Mouse (Mus musculus) liver (tissue): Measurements from ENCODE around the gene Hist1h2ah.

Experiments used
- DNase-seq: peaks from one replicate; pipeline ENCODE4 v3.0.0-alpha.2; 2020; ENCODE audit warnings: mixed read lengths

Gene Hist1h2ah

DNA sequence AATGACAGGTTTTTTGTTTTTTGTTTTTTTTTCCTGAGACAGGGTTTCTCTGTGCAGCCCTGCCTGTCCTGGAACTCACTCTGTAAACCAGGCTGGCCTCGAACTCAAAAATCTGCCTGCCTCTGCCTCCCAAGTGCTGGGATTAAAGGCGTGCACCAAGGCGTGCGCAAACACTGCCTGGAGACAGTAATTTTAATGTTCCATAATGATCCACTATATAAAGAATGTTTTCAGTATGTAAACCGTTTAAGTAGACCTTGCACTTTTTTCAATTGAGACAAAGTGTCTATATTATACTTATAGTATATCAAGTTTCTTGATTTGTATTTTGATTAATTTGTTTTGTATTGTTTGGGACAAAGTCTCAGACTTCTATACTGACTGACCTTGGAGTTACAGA lies 4.0 kb upstream of the Hist1h2ah start:
- DNase-seq: no peak

DNA sequence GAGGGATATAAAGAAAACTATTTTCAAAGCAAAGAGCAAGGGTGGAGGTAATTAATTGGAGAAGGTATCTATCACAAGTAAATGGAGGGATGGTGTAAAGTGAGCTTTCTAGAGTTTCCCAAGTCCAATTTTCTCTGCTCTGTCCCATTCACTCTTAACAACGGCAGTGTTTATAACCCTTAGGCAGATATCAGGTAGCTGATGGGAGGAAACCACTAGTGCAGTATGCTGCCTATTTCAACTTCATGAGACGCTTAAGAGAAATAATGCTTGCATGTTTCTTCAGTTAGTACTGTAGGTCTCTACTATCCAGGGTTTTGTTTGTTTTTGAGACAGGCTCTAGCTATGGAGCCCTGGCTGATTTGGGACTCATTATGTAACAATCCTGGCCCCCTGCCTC lies 2.0 kb upstream of the Hist1h2ah start:
- no peak for DNase-seq

DNA sequence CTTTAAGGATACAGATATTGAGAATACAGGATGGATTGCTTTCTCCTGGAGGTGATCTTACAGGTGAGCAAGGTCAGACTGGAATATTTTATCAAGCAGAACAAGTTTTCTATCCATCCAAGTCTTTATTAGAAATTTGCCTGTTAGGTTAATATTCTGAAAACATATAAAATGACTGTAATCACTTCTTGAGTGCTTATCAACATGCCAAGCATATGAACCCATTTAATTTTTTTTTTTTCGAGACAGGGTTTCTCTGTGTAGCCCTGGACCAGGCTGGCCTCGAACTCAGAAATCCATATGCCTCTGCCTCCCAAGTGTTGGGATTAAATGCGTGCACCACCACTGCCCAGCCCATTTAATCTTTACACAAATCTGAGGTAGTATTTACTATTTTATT lies 1.6 kb upstream of the Hist1h2ah start:
- no peak for DNase-seq

DNA sequence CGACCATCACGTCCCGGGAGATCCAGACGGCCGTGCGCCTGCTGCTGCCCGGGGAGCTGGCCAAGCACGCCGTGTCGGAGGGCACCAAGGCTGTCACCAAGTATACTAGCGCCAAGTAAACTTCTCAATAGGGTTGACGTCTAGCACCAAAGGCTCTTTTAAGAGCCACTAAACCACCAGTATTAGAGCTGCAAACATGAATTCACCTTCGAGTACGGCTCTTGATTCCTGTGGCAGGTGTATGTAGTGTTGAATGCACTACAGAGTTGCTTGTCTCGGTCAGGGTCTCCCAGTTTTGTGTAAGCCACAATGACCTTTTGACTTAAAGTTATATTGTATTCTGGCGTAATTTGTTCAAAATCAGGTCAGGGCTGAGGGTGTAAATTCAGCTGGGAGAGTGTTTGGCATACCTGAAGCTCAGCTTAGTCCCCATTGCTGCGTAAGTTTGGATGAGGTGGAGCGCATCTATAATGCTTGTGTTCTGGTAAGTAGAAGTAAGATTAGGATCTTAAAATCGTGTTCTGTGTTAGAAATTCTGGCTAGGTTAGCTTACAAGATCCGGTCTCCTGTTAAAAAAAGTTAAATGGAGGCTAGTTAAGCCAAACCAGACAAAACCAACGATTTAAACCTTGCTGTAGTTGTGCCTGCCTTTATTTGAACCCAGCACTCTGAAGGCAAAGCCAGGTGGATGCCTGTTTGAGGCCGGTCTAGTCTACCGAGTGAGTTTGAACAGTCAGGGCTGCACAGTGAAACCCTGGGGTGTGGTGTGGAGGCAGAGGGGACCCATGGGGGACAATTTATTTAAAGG lies 985 bp upstream of the Hist1h2ah start:
- DNase-seq: peak; percentile 61

DNA sequence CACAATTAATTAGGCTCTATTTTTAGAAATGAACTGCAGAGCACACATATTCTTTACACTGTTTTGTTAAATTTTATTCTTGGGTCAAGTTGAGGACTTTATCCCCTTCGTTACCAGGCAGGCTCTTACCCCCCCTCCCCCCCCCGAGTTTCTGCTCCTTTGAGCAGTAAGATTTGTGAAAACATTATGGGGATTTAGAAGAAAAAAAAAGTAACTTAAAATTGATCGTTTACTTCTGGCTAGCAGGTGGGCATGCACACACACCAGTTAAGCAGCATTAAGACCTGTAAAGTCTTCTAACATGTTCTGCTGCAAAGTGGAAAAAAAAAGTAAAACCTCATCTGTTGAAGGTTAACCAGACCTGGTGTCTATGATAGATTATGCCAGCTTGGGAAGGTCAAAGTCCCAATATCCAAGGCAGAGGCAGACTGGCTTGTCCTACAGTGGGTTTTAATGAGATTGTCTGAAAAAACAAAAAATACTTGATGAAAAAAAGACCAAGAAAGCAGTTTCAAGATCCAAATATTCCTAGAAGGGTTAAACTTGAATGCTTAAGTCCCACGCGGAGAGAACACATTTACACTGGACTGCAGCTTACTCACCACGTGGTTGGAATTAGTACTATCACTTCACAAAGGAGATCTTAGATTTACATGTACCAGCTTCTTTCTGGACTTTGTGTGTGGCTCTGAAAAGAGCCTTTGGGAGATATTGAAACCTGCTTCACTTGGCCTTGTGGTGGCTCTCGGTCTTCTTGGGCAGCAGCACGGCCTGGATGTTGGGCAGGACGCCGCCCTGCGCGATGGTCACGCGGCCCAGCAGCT lies 713 bp downstream of the Hist1h2ah start:
- DNase-seq: no peak

DNA sequence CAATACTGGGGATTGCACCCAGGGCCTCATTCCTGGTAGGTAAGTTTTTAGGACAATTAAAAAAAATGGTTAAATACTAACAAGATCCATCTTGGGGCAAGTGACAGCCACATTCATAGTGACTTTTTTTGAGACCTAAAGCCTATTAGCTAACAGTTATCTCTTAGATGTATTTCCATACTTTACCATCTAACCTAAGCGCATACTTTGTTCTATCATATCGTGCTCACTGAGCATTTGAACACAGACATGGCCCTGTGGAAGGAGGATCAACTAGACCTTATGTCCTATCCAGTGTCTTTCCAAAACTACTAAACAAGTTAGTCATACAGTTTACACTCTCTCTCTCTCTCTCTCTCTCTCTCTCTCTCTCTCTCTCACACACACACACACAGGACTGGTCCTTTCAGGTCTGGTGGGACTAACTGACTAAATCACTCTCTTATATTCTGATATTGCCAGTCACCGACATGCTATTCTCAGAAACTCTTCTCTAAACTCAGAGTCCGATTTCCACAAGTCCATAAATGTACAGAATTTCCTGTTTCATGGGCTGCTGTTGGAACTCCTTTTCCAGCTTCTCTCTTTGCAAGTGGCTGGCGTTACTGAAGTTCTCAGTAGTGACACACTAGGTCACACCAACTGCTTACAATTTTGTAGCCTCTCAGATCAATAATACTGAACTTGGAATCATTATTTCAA lies 1.5 kb downstream of the Hist1h2ah start:
- DNase-seq: no peak

DNA sequence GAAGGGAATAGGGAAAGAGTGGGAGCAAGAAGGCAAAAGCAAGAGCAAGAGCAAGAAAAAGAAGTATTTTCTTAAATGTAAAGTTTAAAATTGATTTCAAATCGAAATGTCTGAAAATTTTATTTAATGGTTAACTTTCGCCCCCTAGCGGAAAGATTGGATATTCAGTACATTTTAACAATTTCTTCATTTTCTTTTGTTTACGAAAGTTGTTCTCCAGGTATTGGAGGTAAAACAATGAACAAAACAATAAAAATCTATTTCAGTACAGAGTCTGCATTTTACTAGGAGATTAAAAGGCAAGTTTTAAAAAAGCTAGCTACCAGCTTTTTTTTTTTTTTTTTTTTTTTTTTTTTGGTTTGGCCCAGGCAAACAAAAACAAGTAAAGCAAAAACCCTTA lies 4.9 kb downstream of the Hist1h2ah start:
- DNase-seq: no peak

DNA sequence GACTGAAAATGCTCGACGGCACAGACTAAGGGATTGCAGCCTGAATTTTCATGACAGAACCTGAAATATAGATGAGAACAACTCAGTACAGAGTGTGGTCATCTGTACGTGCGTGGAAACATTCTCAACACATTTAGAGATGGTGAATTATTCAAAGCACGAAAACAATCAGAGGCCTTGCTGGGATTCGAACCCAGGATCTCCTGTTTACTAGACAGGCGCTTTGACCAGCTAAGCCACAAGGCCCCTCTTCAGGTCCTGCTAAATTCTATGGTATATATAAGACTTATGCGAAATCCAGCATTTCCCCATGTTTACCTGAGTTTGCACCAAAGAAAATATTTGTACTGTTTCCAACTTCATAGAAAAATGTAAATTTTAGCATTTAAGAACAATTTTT lies 5.4 kb downstream of the Hist1h2ah start:
- peak; percentile 63 for DNase-seq

DNA sequence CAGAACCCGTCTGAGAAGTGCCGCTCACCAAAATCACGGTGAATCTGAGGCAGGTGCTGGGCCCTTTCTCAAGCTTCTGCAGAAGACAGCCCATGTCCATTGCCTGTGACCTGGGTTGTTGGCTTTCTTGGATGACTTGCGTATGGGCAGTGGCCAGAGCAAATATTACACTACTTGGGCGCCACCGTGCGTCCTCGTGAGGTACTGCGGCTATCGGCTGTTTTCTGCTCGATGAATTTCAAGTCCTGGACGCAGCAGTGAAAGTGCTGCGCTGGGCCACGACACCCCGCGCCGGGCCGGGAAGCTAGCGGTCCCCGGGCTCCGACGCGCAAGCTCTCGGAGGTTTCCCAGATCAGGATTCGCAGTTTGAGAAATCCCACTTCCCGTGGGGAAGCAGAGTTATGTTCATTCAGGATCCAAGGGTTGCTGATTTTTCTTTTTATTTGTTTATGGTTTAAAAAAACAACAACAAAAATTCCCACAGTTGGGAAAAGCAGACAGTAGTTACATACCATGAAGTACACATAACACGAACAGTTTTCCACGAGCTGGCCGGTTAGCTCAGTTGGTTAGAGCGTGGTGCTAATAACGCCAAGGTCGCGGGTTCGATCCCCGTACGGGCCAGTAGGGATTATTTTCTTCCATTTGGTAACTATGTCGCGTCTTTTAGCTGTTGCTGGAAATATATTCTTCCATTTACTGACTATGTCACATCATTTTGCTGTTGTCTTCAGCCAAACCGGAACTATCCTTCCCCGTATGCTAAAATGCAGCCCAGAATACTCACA lies 6.5 kb downstream of the Hist1h2ah start:
- DNase-seq: peak; percentile 96

DNA sequence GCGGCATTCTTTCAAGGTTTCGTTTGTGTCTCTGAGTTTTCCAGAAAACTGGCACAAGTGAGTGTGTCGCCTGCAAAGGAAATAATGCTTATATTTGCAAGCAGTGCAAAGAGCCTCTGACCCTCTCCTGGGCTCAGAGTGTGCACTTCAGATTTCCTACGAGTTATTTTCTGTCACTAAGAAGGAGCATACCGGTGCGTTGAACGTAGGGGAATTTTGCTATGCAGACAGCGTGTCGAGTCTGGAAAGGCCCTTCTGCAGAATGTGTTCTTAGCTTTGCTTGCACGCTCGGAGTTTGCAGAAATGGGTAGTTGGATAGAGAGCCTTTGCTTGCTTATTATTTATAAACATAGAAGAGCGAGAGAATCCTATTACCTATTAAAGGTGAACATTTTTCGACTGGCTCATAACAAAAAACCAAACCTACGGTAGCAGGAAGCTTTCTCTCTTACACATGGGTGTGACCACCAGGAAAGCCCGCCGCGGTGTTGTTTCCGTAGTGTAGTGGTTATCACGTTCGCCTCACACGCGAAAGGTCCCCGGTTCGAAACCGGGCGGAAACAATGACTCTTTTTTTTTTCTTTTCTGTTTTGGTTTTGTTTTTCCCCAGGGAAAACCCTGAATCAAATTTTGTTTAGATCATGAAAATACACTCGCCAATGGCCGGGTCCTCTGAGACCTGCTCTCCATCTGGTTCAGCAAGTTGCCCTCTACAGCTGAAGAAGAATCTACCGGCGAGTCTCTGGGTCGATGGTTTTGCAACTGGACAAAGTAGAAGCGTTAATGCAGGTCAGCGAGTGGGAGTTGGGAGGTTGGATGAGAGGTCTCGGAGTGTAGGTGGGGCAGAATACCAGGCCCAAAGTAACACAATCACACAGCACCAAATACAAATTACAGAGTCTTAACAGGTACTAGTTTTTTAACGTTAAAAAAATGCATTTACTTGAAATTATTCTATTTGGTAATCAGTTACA lies 9.0 kb downstream of the Hist1h2ah start:
- DNase-seq: peak; percentile 91

DNA sequence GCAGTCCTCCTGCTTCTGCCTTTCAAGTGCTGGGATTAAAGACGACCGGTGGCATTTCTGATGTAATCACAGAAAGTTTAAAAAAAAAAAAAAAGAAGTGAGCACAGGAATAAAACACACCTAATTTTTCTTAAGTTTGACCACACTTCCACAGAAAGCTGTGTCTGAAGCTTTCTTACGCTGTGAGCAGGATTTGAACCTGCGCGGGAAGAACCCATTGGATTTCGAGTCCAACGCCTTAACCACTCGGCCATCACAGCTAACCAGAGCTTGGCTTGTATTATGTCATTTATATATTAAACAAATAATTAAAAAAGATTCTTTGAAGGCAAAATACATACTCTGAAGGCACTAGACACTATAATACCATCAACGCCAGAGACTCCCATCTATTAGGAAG lies 13.1 kb downstream of the Hist1h2ah start:
- peak; percentile 90 for DNase-seq

DNA sequence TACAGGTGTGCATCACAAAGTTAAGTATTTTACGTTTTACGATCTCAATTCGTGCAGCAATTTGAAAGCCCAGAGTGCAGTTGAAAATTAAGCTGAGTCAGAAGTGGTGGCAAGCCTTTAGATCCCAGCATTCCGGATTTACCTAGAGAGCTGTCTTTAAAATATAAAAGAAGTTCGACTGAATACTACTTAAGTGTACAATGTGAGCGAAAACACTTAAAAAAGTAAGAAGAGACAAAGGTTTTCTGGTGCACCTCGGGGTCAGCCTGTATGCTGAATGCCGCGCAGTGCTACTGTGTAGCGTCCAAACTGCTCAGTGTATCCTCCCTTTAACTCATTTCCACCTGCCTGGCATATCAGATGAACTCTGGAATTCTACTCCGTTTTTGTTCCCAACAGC lies 13.8 kb downstream of the Hist1h2ah start:
- peak; percentile 56 for DNase-seq

DNA sequence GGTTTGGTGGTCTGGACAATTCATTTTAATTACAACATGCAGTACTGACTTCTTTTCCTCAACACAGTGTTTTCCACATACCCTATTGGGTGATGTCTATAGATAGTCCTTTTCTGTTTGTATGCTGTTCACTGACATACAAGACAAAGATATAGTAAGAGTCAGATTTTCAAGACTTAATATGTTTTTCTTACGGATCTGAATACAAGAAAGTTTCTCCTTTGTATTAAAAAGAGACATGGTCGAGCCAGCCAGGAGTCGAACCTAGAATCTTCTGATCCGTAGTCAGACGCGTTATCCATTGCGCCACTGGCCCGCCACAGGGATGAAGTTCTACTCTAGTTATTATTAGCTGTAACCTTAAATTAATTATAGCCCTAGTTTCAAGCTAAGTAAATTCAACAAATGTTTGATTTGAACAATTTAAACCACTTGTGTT lies 14.4 kb downstream of the Hist1h2ah start:
- DNase-seq: peak; percentile 83

DNA sequence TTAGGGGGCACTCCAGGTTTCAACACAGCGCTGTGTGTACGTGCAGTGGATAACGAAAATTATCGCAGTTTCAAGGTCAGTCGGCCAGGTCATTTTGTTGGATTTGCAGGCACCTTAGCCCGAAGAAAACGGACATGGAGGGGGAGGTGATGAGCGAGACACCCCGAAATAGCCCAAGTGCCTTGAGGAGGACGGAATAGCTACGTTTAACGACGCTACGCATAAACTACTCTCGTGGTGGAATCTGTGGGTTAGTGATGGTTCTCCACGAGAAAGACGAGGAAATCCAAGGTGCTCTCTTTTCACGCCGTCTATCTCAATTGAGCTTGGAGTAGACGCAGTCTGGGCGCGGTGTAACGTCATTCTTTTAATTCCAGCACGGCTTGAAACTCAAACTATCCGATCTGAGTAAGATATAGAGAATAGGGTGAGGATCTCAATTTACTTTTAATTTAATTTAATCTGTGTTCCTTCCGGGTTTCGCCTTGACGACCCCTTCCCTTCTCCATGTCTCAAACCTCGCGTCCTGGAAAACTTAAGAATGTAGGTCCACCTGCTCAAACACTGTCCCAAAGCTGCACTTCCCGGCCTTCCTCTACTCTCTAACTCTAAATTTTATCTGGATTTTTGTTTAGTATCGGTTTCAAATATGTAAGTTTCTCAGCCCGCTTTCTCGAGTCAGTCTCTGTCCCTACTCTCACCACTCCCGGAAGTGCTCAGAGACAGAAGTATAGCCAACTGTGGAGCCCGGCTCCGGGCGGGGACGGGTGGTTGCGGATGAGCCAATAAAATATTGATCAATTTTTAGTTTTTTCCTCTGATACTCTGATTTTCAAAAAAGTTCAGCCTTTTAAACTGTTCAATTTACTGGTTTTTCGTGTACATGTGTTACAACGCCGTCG lies 15.2 kb downstream of the Hist1h2ah start:
- peak; percentile 68 for DNase-seq

DNA sequence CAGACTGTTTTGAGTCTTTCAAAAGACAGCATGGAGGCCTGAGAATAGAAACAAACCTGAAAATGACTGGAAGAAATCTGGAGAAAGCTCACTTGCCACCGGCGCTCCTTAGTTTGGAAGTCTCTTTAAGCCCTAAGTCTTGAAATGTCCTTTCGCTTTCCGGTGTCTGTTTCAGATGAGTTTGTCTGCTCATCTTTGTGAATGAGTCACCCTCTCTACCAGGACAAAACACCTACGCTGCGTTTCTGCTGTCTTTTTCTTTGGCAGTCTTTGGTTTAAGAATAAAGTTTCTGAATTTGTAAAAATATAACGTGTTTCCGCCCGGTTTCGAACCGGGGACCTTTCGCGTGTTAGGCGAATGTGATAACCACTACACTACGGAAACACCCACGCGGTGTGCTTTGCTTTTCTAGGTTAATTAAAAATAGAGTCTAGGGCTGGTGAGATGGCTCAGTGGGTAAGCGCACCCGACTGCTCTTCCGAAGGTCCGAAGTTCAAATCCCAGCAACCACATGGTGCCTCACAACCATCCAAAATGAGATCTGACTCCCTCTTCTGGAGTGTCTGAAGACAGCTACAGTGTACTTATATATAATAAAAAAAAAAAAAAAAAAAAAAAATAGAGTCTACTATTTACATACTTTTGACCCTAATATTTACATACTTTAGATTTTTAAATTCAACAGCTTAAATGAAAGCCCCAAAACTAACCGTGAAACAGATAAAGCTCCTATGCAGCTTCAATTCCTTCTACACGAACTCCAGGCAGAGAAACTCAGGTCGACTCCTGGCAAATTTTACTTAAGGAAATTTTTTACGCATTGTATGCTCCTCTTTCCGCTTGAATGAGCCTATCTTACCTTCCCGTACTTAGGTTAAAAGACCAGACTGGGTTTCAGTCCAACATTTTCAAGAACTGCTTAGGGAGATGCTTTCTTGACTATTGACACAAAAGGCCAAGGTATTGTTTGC lies 19.6 kb downstream of the Hist1h2ah start:
- peak; percentile 87 for DNase-seq

DNA sequence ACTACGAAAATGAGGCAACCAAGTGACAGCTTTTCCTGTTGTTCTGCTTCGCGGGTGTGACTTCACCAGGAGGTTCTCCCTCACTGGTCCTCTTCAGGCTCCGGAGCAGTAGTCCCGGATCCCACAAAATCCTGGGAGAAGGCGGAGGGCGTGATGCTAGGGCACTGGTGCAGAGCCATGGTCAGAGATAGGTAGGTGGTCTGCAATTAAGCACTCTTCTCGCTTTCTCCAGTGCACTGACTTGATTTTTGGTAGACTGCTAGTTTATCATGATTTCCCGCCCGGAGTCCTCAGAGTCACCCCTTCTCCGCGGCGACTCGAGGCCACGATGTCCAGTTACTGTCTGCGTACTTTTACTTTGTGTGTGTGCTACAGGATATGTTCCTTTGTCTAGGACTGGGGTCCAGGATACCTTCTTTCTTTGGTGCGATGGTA lies 20.9 kb downstream of the Hist1h2ah start:
- DNase-seq: no peak

DNA sequence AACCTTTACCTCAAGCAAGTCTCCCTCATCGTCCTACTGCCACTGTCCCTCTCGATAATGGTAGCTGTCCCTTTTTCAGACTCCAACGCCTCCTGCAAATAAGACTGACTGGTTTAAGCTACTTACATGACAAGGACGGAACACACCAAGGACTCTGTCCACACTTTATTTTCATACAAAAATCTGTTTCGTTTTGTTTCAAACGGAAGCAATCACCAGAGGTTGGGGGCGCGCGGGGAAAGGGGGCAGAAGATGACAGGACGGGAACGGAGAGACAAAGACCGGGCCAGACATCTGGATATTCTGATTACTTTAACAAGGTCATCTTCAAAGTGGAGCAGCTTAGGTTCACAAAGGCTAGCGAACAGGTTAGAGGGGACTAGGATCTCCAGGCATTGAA lies 21.7 kb downstream of the Hist1h2ah start:
- no peak for DNase-seq

DNA sequence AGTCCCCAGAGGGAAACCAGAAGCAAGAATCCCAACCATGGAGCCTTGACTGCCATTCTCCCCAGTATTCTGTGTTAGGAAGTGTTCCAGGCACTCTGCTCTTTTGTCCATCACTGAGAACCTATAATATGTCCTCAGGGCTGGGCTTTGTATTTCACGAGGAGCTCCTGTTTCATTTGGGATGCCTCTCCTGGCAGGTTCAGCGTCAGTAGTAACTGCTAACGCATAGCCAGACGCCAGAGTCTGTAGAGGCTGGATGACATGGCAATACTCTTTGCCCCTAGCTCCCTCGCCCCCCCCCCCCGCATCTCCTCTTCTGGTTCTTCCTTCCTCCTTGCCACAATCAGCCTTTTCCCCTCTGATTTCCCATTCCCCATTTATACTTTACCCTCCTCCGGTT lies 25.7 kb downstream of the Hist1h2ah start, which contains the start of gene Prss16:
Prss16 (minus strand) TSS at position 101 of the 400 bp plus-strand sequence.
- DNase-seq: no peak

DNA sequence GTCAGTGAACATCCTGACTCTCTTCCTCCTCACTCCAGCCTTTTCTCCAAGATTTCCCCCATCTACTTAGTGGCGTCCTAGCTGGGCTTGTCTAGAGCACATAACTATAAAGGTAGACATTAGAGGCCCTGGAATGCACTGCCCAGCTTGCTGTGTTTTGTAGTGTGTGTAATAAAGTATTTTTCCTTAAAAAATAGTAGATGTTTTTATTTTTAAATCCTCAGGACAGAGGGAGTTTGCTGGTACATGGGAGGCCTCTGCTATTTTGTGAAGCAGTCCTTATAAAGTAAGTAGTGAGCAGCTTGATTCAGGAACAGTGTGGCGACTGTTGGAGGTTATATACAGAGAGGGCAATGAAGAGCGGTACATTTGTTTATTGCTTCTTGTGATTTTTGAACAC lies 26.7 kb downstream of the Hist1h2ah start:
- no peak for DNase-seq
